Mouse (Mus musculus) monocyte, adult 2 months (primary cell): ENCODE data around the gene Sin3a.

Experiments used
- DNase-seq, 2 experiments: peaks; one replicate each; pipeline ENCODE4 v3.0.0; 2022; ENCODE audit warnings: low spot score in 2 of 2, low read depth in 1 of 2

Sin3a gene

GRCm38 (mm10) chr9:57137246-57137645 is 65.4 kb downstream of the Sin3a start:
- DNase-seq, result no peak

- DNase-seq, result no peak
Observed at GRCm38 (mm10) chr9:57137777-57138176, 65.9 kb downstream of the Sin3a start.

GRCm38 (mm10) chr9:57138507-57138906 is 66.7 kb downstream of the Sin3a start:
- no peak for DNase-seq

- no peak for DNase-seq
Observed at GRCm38 (mm10) chr9:57139110-57139509, 67.3 kb downstream of the Sin3a start.

- no peak for DNase-seq
Observed at GRCm38 (mm10) chr9:57139571-57139970, 67.7 kb downstream of the Sin3a start.

- DNase-seq, result no peak
Observed at GRCm38 (mm10) chr9:57141417-57142353, 69.8 kb downstream of the Sin3a start.

GRCm38 (mm10) chr9:57143212-57143611 is 71.4 kb downstream of the Sin3a start:
- no peak for DNase-seq

- DNase-seq, result no peak
Observed at GRCm38 (mm10) chr9:57144830-57145229, 73.0 kb downstream of the Sin3a start.

GRCm38 (mm10) chr9:57146451-57147066 is 74.7 kb downstream of the Sin3a start:
- no peak for DNase-seq

- DNase-seq, result no peak
Observed at GRCm38 (mm10) chr9:57147205-57148143, 75.6 kb downstream of the Sin3a start.

- peak; percentile 87 to 90 for DNase-seq
Observed at GRCm38 (mm10) chr9:57148144-57148878, 76.5 kb downstream of the Sin3a start, which contains the start of gene Neil1. Neil1 (minus strand) TSS chr9:57148305.

GRCm38 (mm10) chr9:57149021-57149420 is 77.2 kb downstream of the Sin3a start:
- no peak for DNase-seq

GRCm38 (mm10) chr9:57150192-57150591 is 78.4 kb downstream of the Sin3a start:
- DNase-seq, result no peak

- DNase-seq, result no peak
Observed at GRCm38 (mm10) chr9:57152331-57152730, 80.5 kb downstream of the Sin3a start.

- DNase-seq, result no peak
Observed at GRCm38 (mm10) chr9:57156383-57156782, 84.5 kb downstream of the Sin3a start.

- DNase-seq, result no peak
Observed at GRCm38 (mm10) chr9:57156823-57157222, 85.0 kb downstream of the Sin3a start.

- no peak for DNase-seq
Observed at GRCm38 (mm10) chr9:57157499-57157898, 85.7 kb downstream of the Sin3a start.

GRCm38 (mm10) chr9:57158013-57158470 is 86.2 kb downstream of the Sin3a start, which contains the start of gene Commd4:
Commd4 (minus strand) TSS chr9:57158331.
- DNase-seq, result peak; percentile 45 to 66

- no peak for DNase-seq
Observed at GRCm38 (mm10) chr9:57158506-57158905, 86.7 kb downstream of the Sin3a start.

GRCm38 (mm10) chr9:57162496-57162895 is 90.7 kb downstream of the Sin3a start:
- DNase-seq, result no peak
